Mouse (Mus musculus) myocyte (in vitro differentiated cells): ENCODE results near the gene Plce1. TPM values are rescaled to one million over a fixed set of nuclear protein-coding genes. Genes with fewer than 3 reads are reported as not detected.

Experiments
- H3K27me3 ChIP-seq: one replicate; pipeline ENCODE4 v1.6.1; 2011; ENCODE audit not compliant: control insufficient read depth, insufficient read depth, insufficient read length
- H3K36me3 ChIP-seq: one replicate; pipeline ENCODE4 v1.6.1; 2011; ENCODE audit not compliant: control insufficient read depth, insufficient read depth
- H3K4me2 ChIP-seq: one replicate; pipeline ENCODE4 v1.6.1; 2011; ENCODE audit warnings: low read depth, control low read depth
- H3K4me3 ChIP-seq: one replicate; pipeline ENCODE4 v1.5.1; 2011; ENCODE audit warnings: mild to moderate bottlenecking, control low read depth, moderate library complexity
- H3K79me2 ChIP-seq: one replicate; pipeline ENCODE4 v1.6.1; 2011; ENCODE audit not compliant: control insufficient read depth, insufficient read depth
- H3ac ChIP-seq: one replicate; pipeline ENCODE4 v1.6.1; 2011; ENCODE audit not compliant: control insufficient read depth, insufficient read length
- CEBPB ChIP-seq: IDR thresholded peaks from 2 replicates; pipeline ENCODE4 v1.6.1; 2011; ENCODE audit warnings: mild to moderate bottlenecking, moderate library complexity; ENCODE audit not compliant: poor library complexity, insufficient read depth, severe bottlenecking
- E2F4 ChIP-seq: IDR thresholded peaks from one replicate; pipeline ENCODE4 v1.6.1; 2011; ENCODE audit warnings: mild to moderate bottlenecking, control low read depth, moderate library complexity; ENCODE audit not compliant: insufficient read depth
- MAX ChIP-seq: IDR thresholded peaks from one replicate; pipeline ENCODE4 v1.6.1; 2011; ENCODE audit warnings: low read depth, mild to moderate bottlenecking, control low read depth
- MYOD1 ChIP-seq, 3 experiments: IDR thresholded peaks; one replicate each; pipeline ENCODE4 v1.6.1; 2011; ENCODE audit warnings: control low read depth in 2 of 3, low read depth in 2 of 3, mild to moderate bottlenecking in 2 of 3, moderate library complexity in 1 of 3; ENCODE audit not compliant: insufficient read length in 2 of 3, control insufficient read depth in 1 of 3
- MYOG ChIP-seq, 3 experiments: IDR thresholded peaks; one replicate each; pipeline ENCODE4 v1.6.1; 2011; ENCODE audit warnings: control low read depth in 2 of 3, low read depth in 2 of 3, mild to moderate bottlenecking in 2 of 3; ENCODE audit not compliant: insufficient read length in 2 of 3, control insufficient read depth in 1 of 3, insufficient read depth in 1 of 3
- POLR2A ChIP-seq: IDR thresholded peaks from one replicate; pipeline ENCODE4 v1.6.1; 2011; ENCODE audit warnings: low read depth, mild to moderate bottlenecking, control low read depth, moderate library complexity; ENCODE audit not compliant: insufficient read length
- POLR2AphosphoS2 ChIP-seq: IDR thresholded peaks from one replicate; pipeline ENCODE4 v1.6.1; 2011; ENCODE audit warnings: low read depth, control low read depth; ENCODE audit not compliant: insufficient read length
- REST ChIP-seq: IDR thresholded peaks from one replicate; pipeline ENCODE4 v1.6.1; 2011; ENCODE audit warnings: mild to moderate bottlenecking, control low read depth, moderate library complexity; ENCODE audit not compliant: insufficient read depth, insufficient read length
- SRF ChIP-seq: IDR thresholded peaks from one replicate; pipeline ENCODE4 v1.6.1; 2011; ENCODE audit warnings: low read depth; ENCODE audit not compliant: control insufficient read depth, insufficient read length
- TCF12 ChIP-seq: IDR thresholded peaks from one replicate; pipeline ENCODE4 v1.6.1; 2011; ENCODE audit warnings: mild to moderate bottlenecking, control low read depth; ENCODE audit not compliant: poor library complexity, insufficient read depth, severe bottlenecking
- TCF3 ChIP-seq: IDR thresholded peaks from one replicate; pipeline ENCODE4 v1.6.1; 2011; ENCODE audit warnings: low read depth, control low read depth; ENCODE audit not compliant: insufficient read length
- USF1 ChIP-seq: IDR thresholded peaks from one replicate; pipeline ENCODE4 v1.6.1; 2011; ENCODE audit warnings: low read depth, mild to moderate bottlenecking, control low read depth, moderate library complexity
- polyA plus RNA-seq: library from polyadenylated mRNA; unstranded; fragments of >200 nt; fragmentation: generic; extraction: Trizol; gene quantifications from one replicate; pipeline ENCODE4 v1.2.1, GENCODE M21; 2012; ENCODE audit warnings: missing spikeins

Gene Plce1
- polyA plus RNA-seq, 1 experiment = 0.01 TPM

- Histone ChIP-seq H3ac (no peak overlapping the region), H3K36me3 (no peaks in the 10 kb centered on the region), H3K4me2 (no peak overlapping the region), H3K27me3 (peaks cover 7% of the 10 kb centered on the region), H3K4me3 (no peak overlapping the region), H3K79me2 (no peaks in the 10 kb centered on the region)
- TF ChIP-seq USF1 (no peak), REST (no peak), POLR2A (no peak), TCF12 (no peak), SRF (no peak), TCF3 (no peak), E2F4 (no peak), MYOD1 (IDR thresholded peaks at IDR 0.05; ENCODE audit: control insufficient read depth in 1 of 3, insufficient read length in 2 of 3, low read depth in 2 of 3) (no peak), MYOG (IDR thresholded peaks at IDR 0.05; ENCODE audit: control insufficient read depth in 1 of 3, insufficient read depth in 1 of 3, insufficient read length in 2 of 3, low read depth in 2 of 3) (no peak), POLR2AphosphoS2 (no peak), CEBPB (no peak), MAX (no peak)
Observed at GRCm38 (mm10) chr19:38758685-38759472, 278.0 kb downstream of the Plce1 start.

- no peak overlapping the region for H3K4me3 ChIP-seq
- H3K79me2 ChIP-seq = no peaks in the 10 kb centered on the region
- H3ac ChIP-seq = no peak overlapping the region
- TF ChIP-seq MAX = no peak
- no peak for TF ChIP-seq USF1
- TF ChIP-seq POLR2A = no peak
- no peak overlapping the region for H3K4me2 ChIP-seq
- no peaks in the 10 kb centered on the region for H3K36me3 ChIP-seq
- H3K27me3 ChIP-seq = peaks cover 12% of the 10 kb centered on the region
Observed at GRCm38 (mm10) chr19:38760441-38760840, 279.5 kb downstream of the Plce1 start.

DNA sequence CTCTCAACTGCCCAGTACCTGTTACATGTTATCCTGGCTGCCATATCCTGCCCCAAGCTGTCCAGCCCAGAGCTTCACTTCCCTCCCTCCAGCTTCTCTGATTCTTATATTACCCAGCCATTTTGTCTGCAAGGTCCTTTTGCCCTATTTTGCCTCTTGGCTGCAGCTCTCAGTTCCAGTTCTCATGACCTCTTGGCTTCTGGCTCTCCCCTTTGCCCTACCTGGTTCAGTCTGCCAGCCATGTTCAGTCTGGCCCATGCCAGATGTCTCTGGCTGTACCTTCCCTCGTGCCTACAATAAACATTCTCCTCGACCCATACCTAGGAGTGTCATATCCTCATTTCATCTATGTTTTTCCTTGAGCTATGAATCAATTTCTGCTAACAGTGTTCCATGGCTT lies 285.4 kb downstream of the Plce1 start:
- Histone ChIP-seq H3K79me2 (no peaks in the 10 kb centered on the region), H3K4me2 (no peak overlapping the region), H3K4me3 (no peak overlapping the region), H3ac (no peak overlapping the region), H3K27me3 (peaks cover 22% of the 10 kb centered on the region), H3K36me3 (no peaks in the 10 kb centered on the region)
- TF ChIP-seq MYOD1 (IDR thresholded peaks at IDR 0.05; ENCODE audit: control insufficient read depth in 1 of 3, insufficient read length in 2 of 3, low read depth in 2 of 3) (no peak), SRF (no peak), REST (no peak), TCF3 (no peak), MYOG (IDR thresholded peaks at IDR 0.05; ENCODE audit: control insufficient read depth in 1 of 3, insufficient read depth in 1 of 3, insufficient read length in 2 of 3, low read depth in 2 of 3) (no peak), USF1 (no peak), POLR2A (no peak), POLR2AphosphoS2 (no peak), CEBPB (no peak), E2F4 (no peak), MAX (no peak), TCF12 (no peak)

DNA sequence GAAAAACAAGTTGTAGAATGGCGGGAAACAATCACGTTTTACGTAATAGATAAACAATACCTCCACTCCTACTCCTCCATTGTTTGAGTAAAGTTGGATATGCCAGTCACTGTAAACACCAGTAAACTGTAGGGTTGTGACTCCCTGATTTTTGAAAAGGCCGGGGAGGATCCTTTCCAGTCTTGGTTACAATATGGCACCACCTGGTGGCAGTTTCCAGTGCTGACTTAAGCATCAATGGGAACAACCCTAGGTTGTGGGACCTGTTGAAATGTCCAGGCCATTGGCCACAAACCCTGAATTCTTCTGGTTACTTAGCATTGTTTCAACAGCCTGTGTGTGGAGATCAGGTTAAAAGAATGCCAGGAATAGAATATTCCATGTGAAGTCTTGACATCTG lies 294.6 kb downstream of the Plce1 start:
- H3K36me3 ChIP-seq = no peaks in the 10 kb centered on the region
- H3K79me2 ChIP-seq = no peaks in the 10 kb centered on the region
- no peak for TF ChIP-seq E2F4
- TF ChIP-seq MAX = no peak
- TF ChIP-seq POLR2A = no peak
- no peaks in the 10 kb centered on the region for H3K27me3 ChIP-seq
- H3ac ChIP-seq = no peak overlapping the region
- H3K4me3 ChIP-seq = no peak overlapping the region
- H3K4me2 ChIP-seq = no peak overlapping the region

DNA sequence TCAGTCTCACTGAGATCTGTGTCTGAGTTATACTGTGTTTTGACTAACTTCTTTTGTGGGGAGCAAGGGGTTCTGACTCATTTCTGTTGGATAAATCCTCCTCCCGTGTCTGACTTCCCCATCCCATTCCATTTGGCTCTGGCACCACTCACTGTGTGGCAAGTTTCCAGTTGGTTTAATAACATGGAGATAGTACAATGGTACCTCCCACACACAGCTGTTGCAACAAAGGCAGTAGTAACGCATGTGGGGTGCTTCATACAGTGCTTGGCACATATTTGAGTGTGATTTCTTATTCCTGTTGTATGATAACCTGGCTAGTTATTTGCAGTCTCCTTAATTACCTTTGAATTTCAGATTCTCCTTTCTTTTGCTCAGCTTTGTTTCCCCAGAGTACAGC lies 297.9 kb downstream of the Plce1 start:
- Histone ChIP-seq H3K36me3 (no peaks in the 10 kb centered on the region), H3ac (no peak overlapping the region), H3K4me2 (peak overlapping the region; percentile 54), H3K4me3 (no peak overlapping the region), H3K27me3 (no peaks in the 10 kb centered on the region), H3K79me2 (no peaks in the 10 kb centered on the region)
- TF ChIP-seq TCF12 = no peak
- TF ChIP-seq POLR2A = no peak
- TF ChIP-seq MYOD1 (IDR thresholded peaks at IDR 0.05; ENCODE audit: control insufficient read depth in 1 of 3, insufficient read length in 2 of 3, low read depth in 2 of 3) = peak in 2 of 3 experiments; percentile 73 to 89
- 0 out of 2 replicates have a peak, but pooled peaks have one; percentile 48 for TF ChIP-seq CEBPB
